Mouse (Mus musculus) forebrain, embryonic 14.5 days (tissue): ENCODE measurements around the gene Rnf186. TPM values are rescaled to one million over a fixed set of nuclear protein-coding genes. Genes with fewer than 3 reads are reported as not detected.

Experiments
- ATAC-seq: fragments of 200-750 bp; cut with Nextera tagmentation; 2 replicates; pipeline ENCODE4 v1.8.0; 2017; ENCODE audit warnings: mild to moderate bottlenecking, moderate library complexity
- DNase-seq: peaks from one replicate; pipeline ENCODE4 v3.0.0-alpha.2; 2015; ENCODE audit warnings: low spot score
- H3K27ac ChIP-seq: fragments of 300-500 bp; sonication (generic); 2 replicates; pipeline ENCODE4 v1.5.1; 2014; ENCODE audit warnings: low read depth, mild to moderate bottlenecking, control low read depth, low read length, moderate library complexity
- H3K27me3 ChIP-seq: fragments of 300-500 bp; sonication (generic); replicated peaks from 2 replicates; pipeline ENCODE4 v1.6.1; 2014; ENCODE audit warnings: low read length, control low read depth, mixed read lengths; ENCODE audit not compliant: control insufficient read depth, insufficient read depth
- H3K36me3 ChIP-seq: fragments of 300-500 bp; sonication (generic); 2 replicates; pipeline ENCODE4 v1.6.1; 2014; ENCODE audit warnings: low read length, control low read depth; ENCODE audit not compliant: control insufficient read depth, insufficient read depth
- H3K4me1 ChIP-seq: fragments of 300-500 bp; sonication (generic); 2 replicates; pipeline ENCODE4 v1.6.1; 2014; ENCODE audit warnings: antibody characterized with exemption, low read length, control low read depth; ENCODE audit not compliant: control insufficient read depth, insufficient read depth
- H3K4me2 ChIP-seq: fragments of 300-500 bp; sonication (generic); 2 replicates; pipeline ENCODE4 v1.6.1; 2014; ENCODE audit warnings: mild to moderate bottlenecking, control low read depth, low read length
- H3K4me3 ChIP-seq: fragments of 300-500 bp; sonication (generic); 2 replicates; pipeline ENCODE4 v1.5.1; 2014; ENCODE audit warnings: low read depth, low read length, control low read depth
- H3K9ac ChIP-seq: fragments of 300-500 bp; sonication (generic); 2 replicates; pipeline ENCODE4 v1.6.1; 2014; ENCODE audit warnings: mild to moderate bottlenecking, low read length, control low read depth, moderate library complexity
- H3K9me3 ChIP-seq: fragments of 300-500 bp; sonication (generic); replicated peaks from 2 replicates; pipeline ENCODE4 v1.6.1; 2016; ENCODE audit warnings: low read length, control low read depth, mixed read lengths; ENCODE audit not compliant: control insufficient read depth
- WGBS: fragments of 180-500 bp; shearing (Covaris S2); extraction: QIAGEN DNeasy Blood & Tissue Kit; methylation state at CpG from one replicate; pipeline ENCODE4 v1.1.7; 2014; 5-methylcytosine and 5-hydroxymethylcytosine counted together
- polyA plus RNA-seq: library from polyadenylated mRNA; unstranded; fragments of >200 nt; fragmentation: Nextera tagmentation; extraction: Ambion mirVana; gene quantifications from 2 replicates; pipeline ENCODE4 v1.2.1, GENCODE M21; 2014

Gene Rnf186
- polyA plus RNA-seq, 1 experiment from 2014 or later: not detected

DNA sequence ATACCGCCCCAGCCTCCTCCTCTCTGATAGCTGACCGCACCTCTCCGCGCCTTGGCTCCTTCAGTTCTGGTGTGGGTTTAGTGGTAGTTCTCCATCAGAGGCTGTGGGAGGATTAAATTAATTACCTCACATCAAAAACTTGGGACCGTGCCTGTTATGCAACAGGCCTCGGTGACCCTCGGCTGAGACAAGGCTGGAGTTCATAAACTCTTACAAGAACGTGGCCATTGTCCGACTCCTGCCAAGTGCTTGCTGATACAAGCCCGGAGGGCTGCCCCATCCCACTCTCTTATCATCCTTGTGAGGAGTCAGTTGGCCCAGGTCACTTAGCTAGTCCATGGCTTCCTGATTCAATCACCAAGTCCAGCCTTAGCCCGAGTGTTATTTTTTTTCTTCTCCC lies 46.4 kb downstream of the Rnf186 start:
- DNase-seq (no peak), ATAC-seq (no peak)
- no peaks in the 10 kb centered on the region for H3K36me3 ChIP-seq
- no peak overlapping the region for H3K9ac ChIP-seq
- H3K4me1 ChIP-seq: no peaks in the 10 kb centered on the region
- H3K27me3 ChIP-seq: no peaks in the 10 kb centered on the region
- H3K9me3 ChIP-seq: 0 out of 2 replicates have a peak, but pooled peaks cover 4% of the 10 kb centered on the region
- H3K27ac ChIP-seq: no peak overlapping the region
- no peak overlapping the region for H3K4me3 ChIP-seq
- WGBS: 87% methylated on average over 11 of the region's 11 CpGs
- H3K4me2 ChIP-seq: no peak overlapping the region

DNA sequence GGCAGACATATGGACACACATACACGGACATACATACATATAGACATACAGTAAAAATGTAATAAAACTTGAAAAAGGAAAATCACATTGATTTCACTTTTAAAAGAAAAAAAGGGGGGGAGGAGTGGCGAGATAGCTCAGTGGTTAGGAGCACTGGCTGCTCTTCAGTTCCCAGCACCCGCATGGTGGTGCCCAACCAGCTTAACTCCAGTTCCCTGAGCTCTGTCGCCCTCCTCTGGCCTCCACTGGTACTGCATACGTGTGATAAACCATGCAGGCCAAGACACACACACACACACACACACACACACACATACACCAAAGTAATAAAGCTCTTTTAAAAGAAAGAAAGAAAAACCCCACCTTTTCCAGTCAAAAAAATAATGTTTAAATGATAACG lies 47.9 kb downstream of the Rnf186 start:
- H3K4me1 ChIP-seq: no peaks in the 10 kb centered on the region
- no peak overlapping the region for H3K9ac ChIP-seq
- H3K27ac ChIP-seq: no peak overlapping the region
- no peak for DNase-seq
- H3K4me3 ChIP-seq: no peak overlapping the region
- no peak overlapping the region for H3K4me2 ChIP-seq
- WGBS: 84% methylated on average over 6 of the region's 6 CpGs
- no peaks in the 10 kb centered on the region for H3K36me3 ChIP-seq
- no peak for ATAC-seq
- 0 out of 2 replicates have a peak, but pooled peaks cover 4% of the 10 kb centered on the region for H3K9me3 ChIP-seq
- no peaks in the 10 kb centered on the region for H3K27me3 ChIP-seq

Other genes starting within 250 kb of the Rnf186 start
- 0.28 and 0.41 TPM in 2 replicates for gene Pla2g2c, start 242.3 kb upstream of the Rnf186 start, polyA plus RNA-seq
- gene Ubxn10, start 229.9 kb upstream of the Rnf186 start, polyA plus RNA-seq: 3.3 and 3.4 TPM in 2 replicates
- 0.09 TPM in 1 of 2 replicates, not detected in the other for gene Pla2g2f, start 209.5 kb upstream of the Rnf186 start, polyA plus RNA-seq
- 0.17 and 0.24 TPM in 2 replicates for gene Pla2g2d, start 191.4 kb upstream of the Rnf186 start, polyA plus RNA-seq
- gene Pla2g5, start 103.6 kb upstream of the Rnf186 start, polyA plus RNA-seq: 0.67 and 1.0 TPM in 2 replicates
- not detected in 2 replicates for gene Gm13030, start 93.1 kb upstream of the Rnf186 start, polyA plus RNA-seq
- not detected in 2 replicates for gene Pla2g2e, start 89.2 kb upstream of the Rnf186 start, polyA plus RNA-seq
- gene Otud3, start 53.2 kb upstream of the Rnf186 start, polyA plus RNA-seq: 2.3 and 2.4 TPM in 2 replicates
- 0.68 and 0.70 TPM in 2 replicates for gene Tmco4, start 5.8 kb downstream of the Rnf186 start, polyA plus RNA-seq
- 0.30 TPM in 2 replicates for gene Htr6, start 108.5 kb downstream of the Rnf186 start, polyA plus RNA-seq
- 22.3 and 29.8 TPM in 2 replicates for gene Nbl1, start 125.9 kb downstream of the Rnf186 start, polyA plus RNA-seq
- gene Minos1, start 164.0 kb downstream of the Rnf186 start, polyA plus RNA-seq: 411 and 472 TPM in 2 replicates
- 272 and 278 TPM in 2 replicates for gene Capzb, start 225.8 kb downstream of the Rnf186 start, polyA plus RNA-seq